Mouse (Mus musculus) left cerebral cortex, adult 8-10 months (tissue): ENCODE measurements around the gene Gm20388. TPM values are rescaled to one million over a fixed set of nuclear protein-coding genes. Genes with fewer than 3 reads are reported as not detected.

Experiments
- DNase-seq, 2 experiments: peaks; one replicate each; pipeline ENCODE4 v3.0.0; 2022; ENCODE audit warnings: low spot score in 2 of 2
- total RNA-seq, 4 experiments: library from RNA; stranded (reverse); gene quantifications; 2 replicates each; pipeline ENCODE4 v1.2.4; 2022

The Gm20388 gene
- total RNA-seq, 4 experiments from 2014 or later = 10.4 to 20.8 (median 16.4) TPM

GRCm38 (mm10) chr8:123329350-123329749 lies 3418.7 kb downstream of the Gm20388 start:
- DNase-seq = no peak

DNA sequence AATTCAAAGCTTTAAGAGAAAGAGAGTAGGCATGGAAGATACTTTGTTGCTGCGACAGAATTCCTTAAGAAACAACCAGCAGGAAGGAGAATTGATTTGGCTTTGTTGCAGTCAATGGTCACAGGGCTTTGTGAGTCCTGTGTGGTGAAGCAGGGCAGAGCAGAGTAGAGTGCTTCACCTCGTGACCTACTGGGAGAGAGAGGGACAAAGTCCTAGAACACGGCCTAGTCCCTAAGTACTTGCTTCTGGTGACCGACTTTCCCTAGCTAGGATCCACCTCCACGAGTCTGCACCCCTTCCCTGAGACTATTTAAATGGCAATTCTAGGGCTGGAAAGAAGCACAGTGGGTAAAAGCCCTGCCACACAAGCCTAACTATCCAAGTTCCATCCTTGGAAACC lies 3419.3 kb downstream of the Gm20388 start:
- DNase-seq = no peak

GRCm38 (mm10) chr8:123330701-123331100 lies 3420.1 kb downstream of the Gm20388 start:
- DNase-seq = no peak

DNA sequence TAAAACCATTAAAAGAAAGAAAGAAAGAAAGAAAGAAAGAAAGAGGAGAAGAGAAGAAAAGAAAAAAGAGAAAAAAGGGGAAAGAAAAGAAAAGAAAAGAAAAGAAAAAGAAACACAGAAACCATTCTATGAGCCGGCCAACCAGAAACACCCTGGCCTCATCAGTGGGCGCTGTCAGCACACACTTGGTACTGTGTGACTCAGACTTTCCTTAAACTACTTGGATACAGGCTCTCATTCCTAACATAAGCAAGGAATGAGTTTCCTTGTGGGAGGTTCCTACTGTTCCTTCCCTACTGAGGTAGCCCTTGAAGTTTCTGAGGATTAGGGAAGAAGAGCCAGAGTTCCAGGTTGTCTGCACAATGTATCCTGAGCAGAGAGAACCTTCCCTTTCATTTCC lies 3420.7 kb downstream of the Gm20388 start:
- no peak for DNase-seq

GRCm38 (mm10) chr8:123331810-123332209 lies 3421.2 kb downstream of the Gm20388 start:
- no peak for DNase-seq

DNA sequence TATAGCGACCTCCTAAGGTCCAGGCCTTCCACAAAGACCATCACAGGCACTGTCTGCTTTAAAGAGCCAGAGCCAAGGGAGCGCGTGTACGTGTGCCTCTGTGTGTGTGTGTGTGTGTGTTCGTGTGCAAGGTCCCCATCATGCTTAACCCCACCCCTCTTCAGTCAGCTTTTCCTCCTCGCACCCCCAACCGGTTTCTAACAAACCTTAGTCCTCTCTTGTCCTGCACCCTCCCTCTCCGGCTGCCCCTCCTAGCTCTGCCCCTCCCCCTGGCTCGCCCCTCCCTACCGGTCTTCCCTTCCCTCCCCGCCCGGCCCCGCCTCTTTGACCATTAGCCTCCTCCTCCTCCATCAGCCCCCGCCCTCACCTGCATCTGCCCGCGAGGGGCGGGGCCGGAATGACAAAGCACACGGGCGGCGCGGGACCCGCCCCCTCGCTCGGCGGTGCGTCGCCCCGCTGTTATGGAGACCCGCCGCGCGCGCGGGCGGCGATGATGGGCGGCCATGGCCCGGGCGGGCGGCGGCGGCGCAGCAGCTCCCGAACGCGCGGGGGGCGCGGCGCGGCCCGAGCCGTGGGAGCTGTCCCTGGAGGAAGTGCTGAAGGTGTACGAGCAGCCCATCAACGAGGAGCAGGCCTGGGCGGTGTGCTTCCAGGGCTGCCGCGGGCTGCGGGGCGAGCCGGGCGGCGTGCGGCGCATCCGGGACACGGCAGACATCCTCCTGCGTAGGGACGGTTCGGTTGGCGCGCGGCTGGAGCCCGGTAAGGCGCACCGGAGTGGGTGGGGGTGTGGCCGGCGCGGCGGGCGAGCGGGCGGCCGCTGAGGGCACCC lies 3421.8 kb downstream of the Gm20388 start, which contains the start of gene Spire2:
TSS of gene Spire2 (plus strand) at position 452 of the 829 bp plus-strand sequence.
- peak in 1 of 2 experiments; percentile 65 for DNase-seq

GRCm38 (mm10) chr8:123333091-123333587 lies 3422.5 kb downstream of the Gm20388 start:
- no peak for DNase-seq

- no peak for DNase-seq
Observed at GRCm38 (mm10) chr8:123333864-123334263, 3423.2 kb downstream of the Gm20388 start.

- DNase-seq = no peak
Observed at GRCm38 (mm10) chr8:123334467-123334866, 3423.8 kb downstream of the Gm20388 start.

GRCm38 (mm10) chr8:123337475-123337874 lies 3426.8 kb downstream of the Gm20388 start:
- no peak for DNase-seq

GRCm38 (mm10) chr8:123340071-123340470 lies 3429.4 kb downstream of the Gm20388 start:
- no peak for DNase-seq

- no peak for DNase-seq
Observed at GRCm38 (mm10) chr8:123341040-123342015, 3430.7 kb downstream of the Gm20388 start.

DNA sequence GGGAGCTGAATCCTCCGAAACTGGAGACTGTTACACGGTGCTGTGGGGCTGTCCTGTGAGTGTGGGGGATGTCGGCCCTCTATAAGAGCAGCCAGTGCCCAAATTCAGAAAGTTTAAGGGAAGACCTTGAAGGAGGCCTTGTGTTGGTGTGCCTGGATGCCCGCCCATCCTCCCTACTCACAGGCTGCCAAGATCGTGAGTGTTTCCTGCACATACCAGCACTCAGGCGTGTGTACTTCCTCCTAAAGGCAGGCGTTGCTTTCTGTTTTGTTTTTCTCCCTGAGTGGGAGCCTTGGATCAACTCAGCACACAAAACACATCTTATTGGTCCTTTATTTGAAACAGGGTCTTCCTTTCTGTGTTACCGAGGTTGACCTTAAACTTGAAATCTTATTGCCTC lies 3431.6 kb downstream of the Gm20388 start:
- no peak for DNase-seq

DNA sequence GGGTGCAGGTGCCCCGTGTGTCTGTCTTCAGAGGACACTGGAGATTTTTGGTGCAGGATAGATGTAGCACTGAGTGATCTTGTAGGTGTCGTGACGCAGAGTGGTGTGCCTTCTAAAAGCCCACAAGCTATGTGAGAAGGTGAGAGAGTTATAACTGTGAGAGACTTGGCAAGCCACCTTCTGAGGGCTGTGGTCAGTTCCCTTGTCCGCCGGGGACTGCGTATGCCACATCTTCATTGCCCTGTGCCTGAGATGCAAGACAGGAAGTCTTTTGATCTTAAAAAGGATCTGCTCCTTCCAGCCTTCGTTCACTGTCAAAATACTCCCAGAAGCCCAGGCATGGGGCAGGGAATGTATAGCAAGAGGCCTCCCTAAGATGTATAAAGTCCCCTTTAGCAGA lies 3432.3 kb downstream of the Gm20388 start:
- DNase-seq = no peak

GRCm38 (mm10) chr8:123343422-123343821 lies 3432.8 kb downstream of the Gm20388 start:
- no peak for DNase-seq

DNA sequence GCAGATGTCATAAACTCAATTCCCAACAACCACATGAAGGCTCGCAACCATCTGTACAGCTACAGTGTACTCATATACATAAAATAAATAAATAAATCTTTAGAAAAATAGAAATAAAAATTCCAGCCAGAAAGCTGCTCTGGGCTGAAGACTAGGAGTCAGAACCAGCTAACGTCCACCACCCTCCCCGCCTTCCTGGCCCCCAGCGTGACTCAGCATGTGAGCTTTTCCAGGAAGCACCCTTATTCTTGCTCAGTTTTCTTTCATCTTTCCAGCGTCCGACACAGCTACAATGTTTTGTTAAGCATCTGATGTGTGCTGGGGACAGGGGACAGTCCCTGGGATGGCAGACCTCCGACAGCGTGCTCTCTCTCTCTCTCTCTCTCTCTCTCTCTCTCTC lies 3434.5 kb downstream of the Gm20388 start:
- DNase-seq = no peak

GRCm38 (mm10) chr8:123345856-123346255 lies 3435.2 kb downstream of the Gm20388 start:
- no peak for DNase-seq

DNA sequence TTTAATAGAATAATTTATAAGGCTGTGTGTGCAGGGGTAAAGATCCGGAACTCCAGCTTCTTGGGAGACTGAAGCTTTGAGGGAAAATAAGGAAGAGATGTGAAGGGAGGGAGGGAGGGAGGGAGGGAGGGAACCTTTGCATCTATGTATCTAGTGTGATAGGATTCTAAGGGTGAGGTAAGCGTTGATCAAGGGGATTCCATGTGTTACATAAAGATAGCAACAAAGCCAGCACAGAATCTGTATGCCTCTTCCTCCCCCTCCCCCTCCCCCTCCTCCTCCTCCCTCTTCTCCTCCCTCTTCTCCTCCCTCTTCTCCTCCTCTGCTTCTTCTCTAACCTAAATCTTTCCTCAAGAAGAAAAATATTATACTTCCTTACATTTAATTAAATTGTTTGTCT lies 3436.7 kb downstream of the Gm20388 start:
- no peak for DNase-seq

DNA sequence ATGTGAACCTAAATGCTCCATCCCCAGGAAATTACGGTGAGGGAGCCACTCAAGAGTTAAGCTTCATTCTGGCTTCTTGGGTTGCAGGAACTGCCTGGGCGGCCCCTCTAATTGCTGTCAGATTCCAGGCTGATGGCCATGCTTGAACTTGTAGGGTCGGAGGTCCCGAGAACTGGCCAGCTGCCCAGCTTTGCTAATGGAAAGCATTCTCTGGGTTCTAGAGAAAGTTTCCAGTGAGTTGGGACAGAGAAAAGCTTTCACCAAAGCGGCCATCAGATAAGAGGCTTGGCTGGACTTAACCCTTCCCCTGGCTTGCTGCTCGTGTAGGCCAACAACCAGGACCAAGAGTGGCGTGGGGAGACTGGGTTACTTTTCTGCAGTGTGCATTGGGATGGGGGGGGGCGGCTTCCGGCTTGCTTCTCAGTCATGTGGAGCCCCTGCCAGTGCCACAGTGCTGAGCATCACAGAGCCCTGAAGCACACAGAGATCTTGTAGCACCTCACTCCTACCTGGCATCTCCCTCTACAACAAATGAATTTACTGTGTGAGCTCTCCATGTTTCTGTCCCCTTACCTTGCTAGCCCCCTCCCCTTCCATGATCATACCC lies 3437.7 kb downstream of the Gm20388 start:
- DNase-seq = no peak

GRCm38 (mm10) chr8:123349073-123349472 lies 3438.4 kb downstream of the Gm20388 start:
- DNase-seq = no peak

- DNase-seq = no peak
Observed at GRCm38 (mm10) chr8:123352118-123352517, 3441.5 kb downstream of the Gm20388 start.
